Mouse (Mus musculus): ENCODE measurements at regions not wholly inside any gene's neighbourhood (a gene's known extent, or its start where the extent isn't known, plus 50 kb on each side); places are given as distances from the start of the nearest gene placed in this dataset.

DNA sequence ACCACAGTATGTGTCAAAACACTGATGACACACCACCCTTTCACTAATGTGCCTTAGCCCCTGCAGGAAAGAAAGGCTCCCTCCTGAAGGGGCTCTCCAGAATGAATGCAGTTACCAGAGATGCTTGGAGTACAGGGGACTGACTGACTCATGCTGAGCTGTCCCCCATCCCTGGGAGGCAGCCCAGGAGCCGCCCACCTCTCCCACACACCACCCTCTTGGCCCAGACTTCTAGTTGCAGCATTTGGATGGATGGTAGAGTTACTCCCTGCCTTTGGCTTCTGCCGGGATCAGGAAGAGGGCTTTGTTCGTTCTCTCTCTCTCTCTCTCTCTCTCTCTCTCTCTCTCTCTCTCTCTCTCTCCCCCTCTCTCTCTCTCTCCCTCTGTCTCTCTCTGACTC lies 53.4 kb upstream of the Jun start:
- peak; percentile 94 for DNase-seq (ENCODE audit: inconsistent ontology term)

DNA sequence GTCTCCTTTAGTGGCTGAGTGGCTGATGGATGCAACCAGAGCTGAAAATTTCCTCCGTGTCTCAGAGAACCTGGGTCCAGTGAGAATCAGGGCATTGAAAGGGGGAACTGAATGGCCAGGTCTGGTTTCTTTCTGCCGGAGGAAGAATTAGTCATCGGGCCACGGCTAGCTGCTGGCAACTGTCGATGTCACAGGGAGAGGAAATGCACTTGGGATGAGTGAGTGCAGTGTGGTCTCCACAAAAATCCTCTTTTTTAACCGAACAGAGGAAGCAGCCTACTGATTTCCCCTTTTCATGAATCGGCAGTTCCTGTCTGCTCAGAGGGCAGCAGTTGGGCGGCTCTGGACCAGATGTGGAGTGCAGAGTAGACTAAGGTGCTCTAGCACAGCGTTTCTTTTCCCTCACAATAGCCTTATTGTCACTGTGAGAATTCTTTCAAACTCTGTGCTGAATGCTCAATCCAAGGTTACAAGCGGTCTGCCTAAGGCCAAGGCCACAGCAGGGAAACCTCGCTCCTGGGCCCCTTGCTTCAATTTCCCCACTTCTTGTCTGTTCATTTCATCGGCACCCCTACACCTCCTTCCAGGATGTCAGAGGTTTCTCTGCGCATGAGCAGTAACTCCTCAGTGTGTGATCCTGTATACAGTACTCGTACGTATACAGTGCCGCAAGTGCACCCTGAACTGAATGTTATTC lies 54.1 kb upstream of the Jun start:
- peak; percentile 91 for DNase-seq (ENCODE audit: inconsistent ontology term)

- no peak for DNase-seq (ENCODE audit: inconsistent ontology term)
Observed at GRCm38 (mm10) chr4:95106881-95107665, 55.1 kb upstream of the Jun start.

DNA sequence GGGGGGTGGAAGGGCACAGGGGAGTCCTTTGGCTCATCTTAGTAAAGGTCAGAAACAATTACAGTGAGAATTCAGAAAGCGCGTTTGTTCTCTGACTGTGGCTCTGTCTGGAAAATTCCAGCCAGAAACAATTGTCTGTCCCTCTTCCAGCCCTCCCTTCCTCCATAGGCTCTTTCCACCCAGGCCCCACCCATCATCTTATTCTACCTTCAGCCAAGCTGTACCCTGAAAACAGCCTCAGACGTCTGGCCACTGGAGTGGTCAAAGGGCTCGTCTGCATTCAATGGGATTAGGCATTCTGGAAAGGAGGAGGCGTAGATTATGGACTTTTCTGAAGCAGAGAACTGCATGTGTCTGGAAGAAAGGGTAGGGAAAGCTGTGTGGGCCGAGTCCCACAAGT lies 56.8 kb upstream of the Jun start:
- no peak for DNase-seq (ENCODE audit: inconsistent ontology term)

- DNase-seq (ENCODE audit: inconsistent ontology term): no peak
Observed at GRCm38 (mm10) chr4:95110828-95111227, 58.8 kb upstream of the Jun start.

GRCm38 (mm10) chr4:95117158-95117681 lies 65.2 kb upstream of the Jun start:
- peak; percentile 87 for DNase-seq (ENCODE audit: inconsistent ontology term)

- DNase-seq (ENCODE audit: inconsistent ontology term): no peak
Observed at GRCm38 (mm10) chr4:95120876-95121275, 68.9 kb upstream of the Jun start.

- no peak for DNase-seq (ENCODE audit: inconsistent ontology term)
Observed at GRCm38 (mm10) chr4:95125346-95125745, 73.3 kb upstream of the Jun start.

GRCm38 (mm10) chr4:95127970-95128369 lies 75.9 kb upstream of the Jun start:
- no peak for DNase-seq (ENCODE audit: inconsistent ontology term)

- peak; percentile 36 for DNase-seq (ENCODE audit: inconsistent ontology term)
Observed at GRCm38 (mm10) chr4:95133815-95134214, 81.8 kb upstream of the Jun start.

GRCm38 (mm10) chr4:95134611-95135010 lies 82.6 kb upstream of the Jun start:
- no peak for DNase-seq (ENCODE audit: inconsistent ontology term)

DNA sequence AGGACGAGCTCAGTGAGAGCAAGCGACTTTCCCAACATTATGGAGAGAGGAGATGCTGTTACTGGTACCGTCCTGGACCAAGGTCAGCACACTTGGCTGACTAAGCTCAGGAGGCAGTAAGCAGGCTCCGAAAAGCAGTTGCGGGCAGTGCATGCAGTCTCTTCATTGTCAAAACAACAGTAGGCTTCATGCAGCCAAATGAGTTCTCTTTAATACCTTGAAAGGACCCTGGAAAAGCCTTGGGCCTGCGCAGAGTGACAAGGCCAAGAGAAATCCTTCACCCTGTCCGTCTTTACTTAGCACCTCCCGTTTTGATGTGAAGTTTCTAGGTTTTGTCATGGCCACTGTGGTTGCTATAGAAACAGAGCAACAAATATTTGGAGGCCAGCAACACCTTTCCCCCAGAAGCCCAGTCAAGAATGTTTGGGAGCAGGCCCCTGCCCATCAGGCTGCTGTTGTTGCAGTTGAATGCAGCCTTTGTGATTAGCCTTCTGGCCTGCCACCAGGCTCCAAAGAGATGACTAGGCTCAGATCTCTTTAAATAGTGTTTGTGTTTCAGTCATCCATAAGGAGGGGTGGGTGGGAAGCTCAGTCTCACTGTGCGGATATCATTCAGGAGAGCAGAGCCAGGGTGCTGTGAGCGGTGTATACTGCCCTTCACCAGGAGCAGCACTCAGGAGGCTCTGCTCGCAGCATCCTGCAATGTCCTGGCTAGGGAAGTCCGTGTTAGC lies 85.6 kb upstream of the Jun start:
- peak; percentile 92 for DNase-seq (ENCODE audit: inconsistent ontology term)

DNA sequence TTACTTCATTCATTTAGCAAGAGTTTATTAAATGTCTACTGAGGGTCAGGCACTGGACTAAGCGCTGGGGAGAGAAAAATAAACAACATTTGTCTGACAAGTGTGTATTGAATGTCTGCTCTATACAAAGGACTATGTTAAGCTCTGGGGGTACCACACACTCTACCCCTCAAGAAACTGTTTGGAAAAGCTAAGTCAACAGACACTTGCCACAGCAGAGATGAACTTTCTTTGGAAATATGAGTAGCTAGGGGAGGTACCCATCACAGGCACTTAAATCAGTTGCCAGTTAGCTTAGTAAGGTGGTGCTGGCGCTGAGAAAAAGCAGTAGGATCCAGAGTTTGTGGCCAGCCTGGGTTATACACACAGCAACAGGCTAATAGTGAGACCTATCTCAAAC lies 86.7 kb upstream of the Jun start:
- no peak for DNase-seq (ENCODE audit: inconsistent ontology term)

DNA sequence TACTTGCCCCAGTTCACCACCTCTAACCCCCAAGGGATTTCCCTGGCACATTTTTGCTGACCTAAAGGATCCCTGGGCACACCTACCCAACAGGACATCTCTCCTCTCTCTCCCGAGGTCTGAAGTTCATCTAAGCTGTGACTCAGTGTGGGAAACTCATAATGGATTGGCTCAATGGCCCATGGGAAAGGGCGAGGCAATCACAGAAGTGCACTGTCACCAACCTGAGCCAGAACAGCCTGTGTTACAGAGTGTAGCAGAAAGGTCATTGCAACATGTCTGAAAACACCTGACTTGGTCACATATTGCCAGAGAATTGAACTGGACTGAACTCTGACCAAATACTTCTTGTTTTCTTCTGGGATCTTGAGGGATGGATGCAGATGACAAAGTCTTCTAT lies 89.2 kb upstream of the Jun start:
- no peak for DNase-seq (ENCODE audit: inconsistent ontology term)

GRCm38 (mm10) chr4:95143130-95143529 lies 91.1 kb upstream of the Jun start:
- DNase-seq (ENCODE audit: inconsistent ontology term): no peak

DNA sequence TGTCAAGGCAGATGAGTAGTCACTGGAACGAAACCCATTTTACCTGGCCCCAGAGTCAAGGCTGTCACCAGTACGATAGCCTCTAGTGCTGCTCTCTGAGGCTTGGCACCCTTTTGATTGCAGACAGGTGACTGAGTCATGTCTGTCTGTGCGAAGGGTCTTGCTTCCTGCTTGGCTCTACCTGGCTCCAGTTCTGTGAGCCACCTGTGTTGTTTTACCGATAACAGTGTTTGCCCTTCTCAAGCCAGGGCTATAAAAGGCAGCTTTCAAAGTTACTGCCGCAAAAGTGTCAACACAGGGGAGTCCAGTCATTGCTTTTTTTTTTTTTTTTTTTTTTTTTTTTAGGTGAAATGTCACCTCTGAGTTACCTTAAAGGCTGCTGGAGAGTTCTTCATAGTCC lies 91.6 kb upstream of the Jun start:
- no peak for DNase-seq (ENCODE audit: inconsistent ontology term)

DNA sequence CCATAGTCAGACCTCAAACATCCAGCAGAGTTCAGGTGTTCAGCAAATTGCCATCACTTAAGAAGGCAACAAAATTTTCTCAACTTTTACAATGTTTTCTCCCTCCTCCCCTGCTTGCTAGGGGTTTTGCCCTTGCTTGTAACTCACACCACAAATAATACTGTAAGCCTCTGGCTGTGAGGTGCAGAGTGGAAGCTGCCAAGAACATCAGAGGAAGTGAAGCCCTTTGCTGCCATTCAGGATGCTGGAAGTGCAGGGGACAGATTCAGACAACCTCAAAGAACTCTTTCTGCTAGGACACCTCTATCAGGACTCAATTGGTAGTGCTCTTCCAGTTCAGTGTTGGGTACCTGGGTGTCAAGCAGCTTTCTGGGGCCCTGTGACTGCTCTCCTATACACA lies 92.4 kb upstream of the Jun start:
- no peak for DNase-seq (ENCODE audit: inconsistent ontology term)

GRCm38 (mm10) chr4:95146268-95146667 lies 94.2 kb upstream of the Jun start:
- no peak for DNase-seq (ENCODE audit: inconsistent ontology term)

- DNase-seq (ENCODE audit: inconsistent ontology term): no peak
Observed at GRCm38 (mm10) chr4:95148665-95149064, 96.6 kb upstream of the Jun start.

DNA sequence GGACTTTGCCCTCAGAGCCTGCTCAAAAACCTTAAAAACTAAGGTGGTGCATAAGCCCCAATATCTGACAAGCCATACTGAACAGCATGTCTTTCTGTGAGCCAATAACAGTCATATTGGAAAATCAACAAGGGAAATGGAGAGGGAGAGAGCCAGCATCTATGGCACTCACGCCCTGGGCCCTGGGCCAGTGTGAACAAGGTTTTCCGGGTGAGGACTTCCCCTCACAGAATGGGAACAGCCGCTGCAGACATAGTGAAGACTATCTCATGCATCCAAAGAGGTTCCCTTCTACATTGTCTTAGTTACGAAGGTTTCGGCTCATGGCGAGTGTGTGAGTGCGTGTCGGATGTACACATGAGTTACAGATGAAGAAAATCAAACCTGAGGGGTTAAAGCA lies 99.7 kb upstream of the Jun start:
- DNase-seq (ENCODE audit: inconsistent ontology term): no peak

DNA sequence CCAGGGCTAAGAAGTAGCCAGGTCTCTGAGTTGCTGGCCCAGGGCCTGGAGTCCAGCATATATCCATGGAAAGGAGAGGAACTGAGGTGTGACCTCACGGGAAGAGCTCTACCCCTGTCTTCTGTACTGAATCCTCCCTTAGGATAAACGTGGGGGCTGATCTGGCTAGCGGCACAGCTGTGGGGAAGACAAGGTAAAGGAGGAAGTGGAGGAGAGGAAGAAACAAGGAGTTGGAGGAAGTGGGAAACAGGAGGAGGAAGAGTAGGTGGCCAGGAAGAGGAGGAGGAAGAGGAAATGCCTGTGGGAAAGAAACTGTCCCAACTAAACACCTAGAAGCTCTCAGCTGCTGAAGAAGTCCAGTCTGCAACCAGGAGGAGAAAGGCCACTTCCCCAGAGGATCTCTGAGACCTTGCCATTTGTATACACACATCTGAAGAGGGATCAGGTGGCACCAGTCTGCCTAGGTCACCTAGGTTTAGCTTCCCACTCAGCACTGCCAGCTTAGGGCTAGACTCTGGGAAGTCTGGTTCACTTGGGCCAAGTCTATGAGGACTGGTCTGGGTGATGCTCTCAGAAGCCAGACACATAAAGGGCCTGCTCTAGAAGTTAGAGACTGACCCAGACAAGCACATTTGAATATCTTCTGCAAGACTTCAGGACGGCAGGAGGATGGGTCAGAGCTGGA lies 100.6 kb upstream of the Jun start:
- DNase-seq (ENCODE audit: inconsistent ontology term): no peak

DNA sequence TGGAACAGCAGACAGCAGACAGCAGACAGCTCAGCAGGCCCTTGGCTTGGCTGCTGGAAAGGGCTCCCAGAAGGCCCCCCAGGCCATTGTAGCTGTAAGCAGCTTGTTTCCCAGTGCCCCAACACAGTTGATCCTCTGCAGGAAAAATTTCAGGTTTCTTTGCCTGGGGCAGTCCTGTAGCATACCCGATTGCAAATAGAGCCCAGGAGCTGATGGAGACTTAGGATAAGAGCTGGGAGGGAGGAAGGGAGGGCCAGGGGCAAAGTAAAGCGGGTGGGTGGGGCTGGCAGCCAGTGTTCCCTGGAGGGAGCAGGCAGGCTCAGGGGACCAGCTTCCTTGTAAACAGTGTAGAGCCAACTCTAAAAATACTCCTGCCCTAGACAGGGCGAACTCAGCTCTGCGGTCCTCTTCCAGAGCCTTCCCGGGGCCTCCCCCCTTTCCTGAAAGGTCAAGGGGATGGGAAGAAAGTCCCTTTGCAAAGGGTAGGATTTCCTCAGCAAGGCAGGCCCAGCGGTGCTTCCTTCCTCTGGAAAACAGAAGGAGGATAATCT lies 101.8 kb upstream of the Jun start:
- DNase-seq (ENCODE audit: inconsistent ontology term): no peak

Measured in Muller cell, postnatal 12 days (primary cell).